Mouse (Mus musculus) heart, postnatal 0 days (tissue): Measurements from ENCODE around the gene Pnck.

ENCODE experiments used
- CTCF ChIP-seq: IDR thresholded peaks from 2 replicates; pipeline ENCODE4 v1.5.1; 2016; ENCODE audit warnings: antibody characterized with exemption, control low read depth, low read depth
- EP300 ChIP-seq: IDR thresholded peaks from 2 replicates; pipeline ENCODE4 v1.6.1; 2016; ENCODE audit warnings: antibody characterized with exemption, low read depth

GRCm38 (mm10) chrX:73684978-73685377, 25.1 kb upstream of the Pnck start:
- no peak for TF ChIP-seq CTCF
- TF ChIP-seq EP300: no peak
